Mouse (Mus musculus) Muller cell, postnatal 12 days (primary cell): ENCODE measurements at regions not wholly inside any gene's neighbourhood (a gene's known extent, or its start where the extent isn't known, plus 50 kb on each side); places are given as distances from the start of the nearest gene placed in this dataset.
A peak's percentile ranks its signal among the peaks of the same experiment; 100 is the strongest.

Source experiments
- DNase-seq: peaks from one replicate; pipeline ENCODE4 v3.0.0-alpha.2; 2015; ENCODE audit errors: inconsistent ontology term

DNA sequence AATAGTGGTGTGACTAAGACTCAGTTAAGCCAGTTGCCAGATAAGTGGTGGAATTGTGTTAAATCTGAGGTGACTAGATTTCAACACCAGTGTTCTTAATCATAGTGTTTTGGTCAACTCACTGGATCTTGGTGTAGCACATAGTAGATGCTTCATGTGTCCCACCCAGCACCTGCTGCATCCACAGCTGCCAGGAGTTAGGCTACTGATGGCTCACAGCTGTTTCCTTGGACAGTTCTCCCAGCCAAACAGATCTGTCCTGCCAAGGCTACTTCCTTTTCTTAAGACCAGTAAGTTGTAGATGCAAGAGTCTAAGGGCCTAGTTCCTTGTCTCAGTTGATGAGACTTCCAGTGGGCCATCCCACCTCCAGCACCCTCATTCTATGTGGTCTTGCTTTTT is 82.9 kb upstream of the Gm15217 start:
- DNase-seq, result no peak

GRCm38 (mm10) chr14:46300546-46300945 is 78.7 kb upstream of the Gm15217 start:
- DNase-seq, result peak; percentile 47

- no peak for DNase-seq
Measured at GRCm38 (mm10) chr14:46302601-46303000, 76.6 kb upstream of the Gm15217 start.

- DNase-seq, result peak; percentile 24
Measured at GRCm38 (mm10) chr14:46305267-46305666, 73.9 kb upstream of the Gm15217 start.

DNA sequence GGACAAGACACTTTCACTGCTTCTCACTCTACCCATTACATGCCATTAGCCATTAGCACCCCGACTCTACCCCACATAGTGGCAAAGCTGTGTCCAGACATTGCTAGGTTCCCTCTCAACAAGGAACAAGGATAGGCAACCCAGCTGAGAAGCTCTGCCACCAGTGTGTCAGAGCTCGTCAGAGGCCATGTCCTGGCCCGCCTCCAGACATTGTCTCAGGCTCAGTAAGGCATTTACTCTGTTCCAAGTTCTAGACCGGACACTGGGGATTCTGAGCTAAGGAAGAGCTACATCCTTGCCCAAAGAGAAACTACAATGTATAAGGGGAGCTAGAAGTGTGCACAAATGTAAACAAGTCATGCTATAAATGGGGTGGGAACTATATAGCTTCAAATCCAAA is 66.2 kb upstream of the Gm15217 start:
- DNase-seq, result no peak

- no peak for DNase-seq
Measured at GRCm38 (mm10) chr14:46316521-46316920, 62.7 kb upstream of the Gm15217 start.

DNA sequence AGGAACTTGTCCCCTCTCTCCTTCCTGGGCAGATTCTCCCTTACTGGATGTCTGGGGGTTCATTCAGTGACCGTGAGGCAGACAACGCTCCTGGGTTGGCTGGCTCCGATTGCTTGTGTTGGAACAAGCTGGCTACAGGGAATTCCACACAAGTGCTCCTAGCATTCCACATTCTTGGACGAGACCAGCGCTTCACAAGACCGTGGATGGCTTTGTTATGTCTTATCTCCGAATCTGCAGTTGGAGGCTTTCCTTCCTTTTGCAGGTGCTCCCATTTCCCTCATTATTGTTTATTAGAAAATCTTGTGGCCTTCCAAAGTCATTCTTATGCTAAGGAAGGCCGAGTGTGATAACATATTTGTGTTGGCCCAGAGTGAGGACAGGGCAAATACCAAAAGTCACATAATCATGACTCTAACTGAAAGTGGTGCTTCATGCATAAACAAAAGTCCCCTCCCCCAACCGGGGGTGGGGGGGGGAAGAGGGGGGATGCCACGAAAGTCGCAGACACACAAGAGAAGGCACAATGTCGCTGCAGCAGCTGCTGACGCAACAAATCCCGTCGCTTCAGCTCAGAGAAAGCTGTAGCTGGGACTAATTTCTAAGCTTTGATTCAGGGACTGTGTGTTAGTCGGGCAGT is 61.7 kb upstream of the Gm15217 start:
- no peak for DNase-seq

- DNase-seq, result no peak
Measured at GRCm38 (mm10) chr14:46328064-46328463, 51.1 kb upstream of the Gm15217 start.
